Mouse (Mus musculus): ENCODE results near the gene Ubl3. TPM values are rescaled to one million over a fixed set of nuclear protein-coding genes. Genes with fewer than 3 reads are reported as not detected.

The Ubl3 gene
- polyA plus RNA-seq, 1 experiment from 2014 or later = 74.8 TPM

DNA sequence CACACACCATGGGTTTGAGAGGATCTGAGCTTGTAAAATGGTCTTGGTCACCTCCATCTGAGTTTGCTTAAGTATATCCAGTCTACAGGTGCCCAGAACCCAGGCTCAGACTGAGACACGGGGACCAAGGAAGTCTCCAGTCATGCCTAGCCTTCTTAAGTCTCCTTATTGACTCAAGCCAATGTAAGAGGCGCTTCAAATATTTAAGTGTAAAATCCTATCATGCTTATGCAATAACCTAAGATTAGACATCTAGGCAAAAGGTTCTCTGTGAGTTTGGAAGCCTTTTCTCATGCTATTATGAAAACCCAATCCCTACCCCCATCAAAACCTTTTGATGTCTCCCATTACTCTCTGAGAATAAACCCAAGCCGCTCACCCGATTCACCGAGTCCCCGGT is 5.9 kb upstream of the Ubl3 start:
- 0 out of 2 replicates have a peak, but pooled peaks cover 7% of the 10 kb centered on the region for H3K4me1 ChIP-seq
- 91% methylated on average over 6 of the region's 6 CpGs for WGBS

DNA sequence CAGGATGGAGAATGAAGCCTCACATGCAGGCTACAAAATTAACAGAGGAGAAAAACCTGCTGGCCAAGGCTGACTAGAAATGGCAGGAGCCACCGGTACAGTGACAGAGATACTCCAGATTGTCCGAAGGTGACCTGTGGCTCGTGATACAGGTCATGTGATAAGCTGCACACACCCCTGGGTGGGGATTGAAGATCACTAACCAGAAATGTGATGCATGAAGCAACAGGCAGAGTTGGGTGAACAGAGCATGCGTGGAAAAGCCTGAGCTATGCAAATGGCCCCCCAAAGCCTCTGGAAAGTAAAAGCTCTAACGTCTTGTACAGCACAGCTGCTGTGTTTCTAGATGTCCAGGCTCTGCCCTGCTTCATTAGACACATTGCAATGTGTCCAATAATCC is 3.9 kb upstream of the Ubl3 start:
- Histone ChIP-seq H3K27ac (no peak overlapping the region), H3K4me1 (0 out of 2 replicates have a peak, but pooled peaks cover 7% of the 10 kb centered on the region), H3K9ac (no peak overlapping the region), H3K4me2 (no peak overlapping the region), H3K36me3 (no peaks in the 10 kb centered on the region), H3K9me3 (no peaks in the 10 kb centered on the region), H3K27me3 (replicated peaks) (no peaks in the 10 kb centered on the region), H3K4me3 (replicated peaks) (no peak overlapping the region)
- ATAC-seq (ENCODE audit: insufficient read depth, low FRiP score, low read depth) = no peak
- 66% methylated on average over 5 of the region's 5 CpGs for WGBS

More for the DNA sequence above, 5.9 kb upstream of the Ubl3 start:
- Histone ChIP-seq H3K27me3 (replicated peaks) (no peaks in the 10 kb centered on the region), H3K4me2 (no peak overlapping the region), H3K36me3 (no peaks in the 10 kb centered on the region), H3K4me3 (replicated peaks) (no peak overlapping the region), H3K9me3 (no peaks in the 10 kb centered on the region), H3K9ac (no peak overlapping the region), H3K27ac (no peak overlapping the region)
- no peak for ATAC-seq (ENCODE audit: insufficient read depth, low FRiP score, low read depth)

DNA sequence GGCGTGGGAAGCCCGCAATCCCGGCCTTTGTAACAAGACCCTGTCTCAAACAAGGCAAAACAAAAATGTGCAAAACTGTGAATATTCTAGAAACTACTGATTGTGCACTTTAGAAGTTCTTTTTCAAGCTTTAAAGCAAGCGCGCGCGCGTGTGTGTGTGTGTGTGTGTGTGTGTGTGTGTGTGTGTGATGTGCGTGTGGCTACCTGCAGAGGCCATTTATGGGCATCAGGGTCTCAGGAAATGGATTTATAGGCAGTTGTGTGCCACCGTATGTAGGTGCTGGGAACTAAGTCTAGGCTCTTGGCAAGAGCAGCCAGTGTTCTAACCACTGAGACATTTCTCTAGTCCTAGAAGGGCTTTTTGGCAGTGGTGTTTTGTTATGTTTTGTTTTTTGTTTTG is 2.6 kb upstream of the Ubl3 start:
- H3K4me1 ChIP-seq = peaks cover 7% of the 10 kb centered on the region; the same call in 1 of the 2 replicates
- no peaks in the 10 kb centered on the region for H3K27me3 ChIP-seq (replicated peaks)
- 82% methylated on average over 10 of the region's 10 CpGs for WGBS
- H3K27ac ChIP-seq = no peak overlapping the region
- ATAC-seq (ENCODE audit: insufficient read depth, low FRiP score, low read depth) = no peak
- H3K36me3 ChIP-seq = no peaks in the 10 kb centered on the region
- H3K9ac ChIP-seq = no peak overlapping the region
- no peaks in the 10 kb centered on the region for H3K9me3 ChIP-seq
- no peak overlapping the region for H3K4me3 ChIP-seq (replicated peaks)
- H3K4me2 ChIP-seq = peak overlapping the region; percentile 46; the same call in 1 of the 2 replicates

DNA sequence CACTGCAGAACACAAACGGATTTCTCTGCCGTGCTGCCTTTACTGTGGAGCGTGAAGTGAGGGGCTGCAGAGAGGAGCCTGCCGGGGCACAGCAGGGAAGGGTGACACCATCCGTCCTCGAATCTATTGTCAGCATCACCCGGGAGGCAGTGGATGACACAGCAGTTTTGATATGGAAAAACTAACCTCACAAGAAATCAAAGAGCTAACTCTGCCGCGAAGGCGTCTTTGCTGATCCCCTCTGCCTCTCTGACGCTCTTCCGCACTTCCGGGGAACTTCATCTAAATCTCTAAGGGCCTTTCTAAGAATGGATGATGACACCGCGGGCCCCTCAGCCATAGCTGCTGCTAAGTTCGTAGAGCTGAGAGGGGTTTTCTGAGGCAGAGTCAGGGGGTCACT is 2.1 kb upstream of the Ubl3 start:
- Histone ChIP-seq H3K4me2 (peak overlapping the region; percentile 46), H3K27me3 (replicated peaks) (no peaks in the 10 kb centered on the region), H3K9ac (no peak overlapping the region), H3K27ac (no peak overlapping the region), H3K36me3 (no peaks in the 10 kb centered on the region), H3K9me3 (no peaks in the 10 kb centered on the region), H3K4me3 (replicated peaks) (no peak overlapping the region), H3K4me1 (peaks cover 7% of the 10 kb centered on the region; the same call in 1 of the 2 replicates)
- 11% methylated on average over 16 of the region's 16 CpGs for WGBS
- no peak for ATAC-seq (ENCODE audit: insufficient read depth, low FRiP score, low read depth)

DNA sequence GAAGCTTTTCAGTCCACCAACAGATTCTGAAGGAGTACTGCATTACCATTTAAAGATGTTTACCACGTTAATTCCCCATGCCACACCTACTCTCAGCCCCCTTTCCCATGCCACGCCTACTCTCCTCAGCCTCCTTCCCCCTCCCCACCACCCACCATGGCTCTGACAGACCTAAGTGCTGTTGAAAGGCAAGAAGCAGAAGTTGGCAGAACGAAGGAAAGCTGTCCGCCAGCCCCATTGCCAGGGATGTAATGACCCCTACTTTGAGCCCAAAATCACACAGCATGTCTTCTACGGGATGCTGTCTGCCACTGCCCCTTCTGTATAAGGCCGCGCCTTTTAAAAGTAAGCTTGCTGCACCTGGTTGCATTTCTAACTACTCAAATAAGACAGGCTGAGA is 1.7 kb upstream of the Ubl3 start:
- Histone ChIP-seq H3K4me3 (replicated peaks) (no peak overlapping the region), H3K27me3 (replicated peaks) (no peaks in the 10 kb centered on the region), H3K9me3 (no peaks in the 10 kb centered on the region), H3K9ac (no peak overlapping the region), H3K4me1 (peaks cover 12% of the 10 kb centered on the region; the same call in 1 of the 2 replicates), H3K4me2 (no peak overlapping the region), H3K27ac (no peak overlapping the region), H3K36me3 (no peaks in the 10 kb centered on the region)
- no peak for ATAC-seq (ENCODE audit: insufficient read depth, low FRiP score, low read depth)
- WGBS = 31% methylated on average over 7 of the region's 7 CpGs

DNA sequence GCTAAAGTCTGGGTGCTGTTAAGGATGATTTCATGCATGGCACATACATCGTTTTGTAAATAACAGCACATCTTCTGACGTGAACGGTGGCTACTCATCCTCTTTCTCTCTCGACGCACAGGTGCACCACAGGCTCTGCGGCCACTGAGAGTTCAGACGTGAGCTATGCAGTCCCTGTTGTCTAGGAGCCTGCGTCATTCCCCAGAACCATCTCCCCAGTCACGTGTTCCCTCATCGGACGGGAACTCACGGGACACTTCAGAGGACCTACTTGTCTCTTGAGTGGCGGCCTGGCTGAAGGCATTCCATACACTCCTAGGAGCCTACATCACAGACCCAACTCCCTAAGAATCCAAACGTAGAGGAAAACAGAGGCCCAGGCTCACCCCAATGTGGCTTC is 1.1 kb upstream of the Ubl3 start:
- no peak overlapping the region for H3K9ac ChIP-seq
- 55% methylated on average over 14 of the region's 14 CpGs for whole genome bisulfite sequencing
- no peak overlapping the region for H3K4me2 ChIP-seq
- ATAC-seq (ENCODE audit: insufficient read depth, low FRiP score, low read depth) = no peak
- no peak overlapping the region for H3K27ac ChIP-seq
- H3K4me3 ChIP-seq (replicated peaks) = no peak overlapping the region
- no peaks in the 10 kb centered on the region for H3K9me3 ChIP-seq
- H3K4me1 ChIP-seq = peaks cover 12% of the 10 kb centered on the region; the same call in 1 of the 2 replicates
- H3K27me3 ChIP-seq (replicated peaks) = no peaks in the 10 kb centered on the region
- no peaks in the 10 kb centered on the region for H3K36me3 ChIP-seq

DNA sequence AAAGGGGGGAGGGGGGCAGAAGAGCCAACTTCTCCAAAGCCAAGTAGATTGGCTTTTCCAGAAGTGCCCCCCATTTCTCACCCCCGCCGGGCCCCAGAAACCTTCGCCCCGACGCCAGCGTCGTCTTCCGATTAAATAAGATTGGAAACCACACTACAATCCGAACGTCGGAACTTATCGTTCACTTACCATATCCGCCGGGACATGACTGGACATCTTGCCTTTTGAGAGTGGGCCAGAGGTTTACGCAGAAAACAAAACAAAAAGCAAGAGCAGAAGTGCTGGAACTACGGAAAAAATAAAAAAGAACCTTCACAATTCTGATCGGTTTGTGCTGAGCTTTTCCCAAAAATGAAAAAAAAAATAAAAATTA is 839 bp downstream of the Ubl3 start:
- Histone ChIP-seq H3K9ac (peak overlapping the region; percentile 59), H3K36me3 (no peaks in the 10 kb centered on the region), H3K9me3 (no peaks in the 10 kb centered on the region), H3K4me2 (peak overlapping the region; percentile 70), H3K4me1 (peaks cover 22% of the 10 kb centered on the region), H3K27ac (peak overlapping the region; percentile 97), H3K4me3 (replicated peaks) (peak overlapping the region; percentile 70), H3K27me3 (replicated peaks) (no peaks in the 10 kb centered on the region)
- no peak for ATAC-seq (ENCODE audit: insufficient read depth, low FRiP score, low read depth)
- WGBS = under 1% methylated on average over 17 of the region's 17 CpGs

DNA sequence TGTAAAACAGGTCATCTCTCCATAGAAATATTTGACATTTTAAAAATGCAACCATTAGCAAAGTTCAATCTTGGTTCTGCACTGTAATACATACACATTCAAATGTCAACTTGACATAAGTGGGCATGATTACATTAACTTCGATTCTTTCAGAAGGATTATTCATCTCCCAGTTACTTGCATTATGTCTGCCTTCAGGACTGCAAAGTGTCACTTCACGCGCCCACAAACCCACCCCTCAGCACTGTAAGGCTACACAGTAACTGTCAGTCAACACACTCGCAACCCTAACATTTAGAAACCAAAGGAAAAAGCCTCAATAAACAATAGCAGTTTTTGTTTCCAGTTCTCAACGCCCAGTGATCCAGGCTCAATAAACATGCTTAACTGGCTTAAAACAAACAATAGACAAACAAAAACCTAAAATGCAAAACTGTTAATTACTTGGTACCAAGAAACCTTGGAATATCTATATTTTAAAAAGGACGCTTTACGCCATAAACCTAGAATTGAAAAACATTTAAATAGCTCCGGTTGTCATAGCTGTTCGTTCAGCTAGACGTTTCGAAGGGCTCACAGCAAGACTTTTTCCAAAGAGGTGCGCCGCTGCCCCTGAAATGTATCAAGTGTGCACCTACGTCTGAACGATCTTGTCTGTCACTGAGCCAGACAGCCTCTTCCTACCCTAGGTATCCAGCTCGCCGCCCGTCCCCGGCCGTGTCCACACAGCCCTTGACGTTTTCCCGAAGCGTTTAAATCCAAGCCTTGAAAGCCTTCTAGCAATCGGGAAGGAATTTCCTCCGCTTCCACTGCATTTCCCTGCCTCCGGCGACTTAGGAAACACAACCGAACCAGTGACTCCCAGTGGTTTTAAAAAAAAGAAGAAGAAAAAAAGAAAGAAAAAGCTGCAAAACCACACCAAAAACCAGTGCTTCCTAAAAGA is 1.5 kb downstream of the Ubl3 start:
- Histone ChIP-seq H3K9ac (peak overlapping the region; percentile 59), H3K27ac (peak overlapping the region; percentile 97), H3K4me1 (peaks cover 25% of the 10 kb centered on the region), H3K4me3 (replicated peaks) (peak overlapping the region; percentile 70), H3K27me3 (replicated peaks) (no peaks in the 10 kb centered on the region), H3K4me2 (peak overlapping the region; percentile 70), H3K9me3 (no peaks in the 10 kb centered on the region), H3K36me3 (no peaks in the 10 kb centered on the region)
- under 1% methylated on average over 28 of the region's 28 CpGs for WGBS
- no peak for ATAC-seq (ENCODE audit: insufficient read depth, low FRiP score, low read depth)

DNA sequence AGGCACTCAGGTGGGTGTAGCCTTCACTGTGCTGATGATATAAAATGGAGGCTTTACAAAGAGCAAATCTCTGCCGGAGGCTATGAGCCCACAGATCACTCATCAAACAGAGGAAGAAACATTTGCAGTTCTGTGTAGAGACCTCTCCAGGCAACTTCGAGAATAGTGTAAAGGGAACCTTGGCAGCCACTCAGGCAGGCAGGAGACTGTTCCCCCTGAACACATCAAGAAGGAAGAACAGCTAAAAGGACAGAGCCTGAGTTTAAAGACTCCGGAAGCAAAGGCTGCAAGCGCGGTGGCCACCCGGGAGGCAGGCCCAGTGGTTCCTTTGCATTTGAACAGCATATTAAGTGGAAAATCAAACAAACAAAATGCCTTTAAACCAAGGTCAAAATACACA is 2.2 kb downstream of the Ubl3 start:
- H3K9me3 ChIP-seq = no peaks in the 10 kb centered on the region
- no peaks in the 10 kb centered on the region for H3K36me3 ChIP-seq
- H3K4me2 ChIP-seq = peak overlapping the region; percentile 70
- peak overlapping the region; percentile 70 for H3K4me3 ChIP-seq (replicated peaks)
- WGBS = 4% methylated on average over 6 of the region's 6 CpGs
- H3K27me3 ChIP-seq (replicated peaks) = no peaks in the 10 kb centered on the region
- peaks cover 25% of the 10 kb centered on the region for H3K4me1 ChIP-seq
- no peak overlapping the region for H3K27ac ChIP-seq
- H3K9ac ChIP-seq = no peak overlapping the region
- no peak for ATAC-seq (ENCODE audit: insufficient read depth, low FRiP score, low read depth)

DNA sequence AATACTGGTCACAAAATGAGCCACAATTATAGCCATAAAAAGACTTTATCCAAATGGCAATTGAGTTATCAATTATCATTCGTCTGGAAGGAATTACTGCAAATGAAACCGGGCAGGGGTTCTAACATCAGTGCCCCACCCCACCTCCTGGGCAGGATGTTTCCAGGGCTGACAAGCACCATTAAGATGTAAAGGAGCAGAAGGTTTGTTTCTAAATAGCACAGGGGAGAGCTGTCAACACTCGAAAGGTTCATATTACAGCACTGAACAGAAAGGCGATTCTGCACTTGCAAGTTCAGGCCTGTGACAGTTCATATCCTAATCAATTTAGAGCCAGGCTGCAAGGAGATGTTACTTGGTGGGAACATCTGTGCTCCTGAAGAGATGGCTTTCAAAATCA is 3.3 kb downstream of the Ubl3 start:
- Histone ChIP-seq H3K27ac (no peak overlapping the region), H3K4me2 (peak overlapping the region; percentile 70; the same call in 1 of the 2 replicates), H3K9me3 (no peaks in the 10 kb centered on the region), H3K9ac (no peak overlapping the region), H3K27me3 (replicated peaks) (no peaks in the 10 kb centered on the region), H3K36me3 (no peaks in the 10 kb centered on the region), H3K4me3 (replicated peaks) (no peak overlapping the region), H3K4me1 (peaks cover 17% of the 10 kb centered on the region)
- ATAC-seq (ENCODE audit: insufficient read depth, low FRiP score, low read depth) = no peak
- 41% methylated on average over 4 of the region's 4 CpGs for WGBS

DNA sequence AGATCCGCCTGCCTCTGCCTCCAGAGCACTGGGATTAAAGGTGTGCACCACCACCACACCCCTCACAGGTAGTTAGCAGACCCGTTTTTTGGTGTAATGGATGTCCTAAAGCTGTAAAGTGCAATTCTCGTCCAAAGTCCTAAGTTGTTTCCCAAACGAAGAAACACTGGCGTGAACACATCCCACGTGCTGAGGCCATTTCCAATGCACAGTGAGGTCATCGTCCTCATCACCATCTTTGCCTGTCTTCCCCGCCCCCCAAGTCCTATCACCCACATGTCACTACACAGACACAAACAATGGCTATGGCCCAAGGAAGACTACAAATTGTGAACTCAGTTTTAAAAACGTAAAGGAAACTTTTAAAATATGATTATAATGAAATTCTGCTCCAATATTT is 4.0 kb downstream of the Ubl3 start:
- no peak overlapping the region for H3K9ac ChIP-seq

DNA sequence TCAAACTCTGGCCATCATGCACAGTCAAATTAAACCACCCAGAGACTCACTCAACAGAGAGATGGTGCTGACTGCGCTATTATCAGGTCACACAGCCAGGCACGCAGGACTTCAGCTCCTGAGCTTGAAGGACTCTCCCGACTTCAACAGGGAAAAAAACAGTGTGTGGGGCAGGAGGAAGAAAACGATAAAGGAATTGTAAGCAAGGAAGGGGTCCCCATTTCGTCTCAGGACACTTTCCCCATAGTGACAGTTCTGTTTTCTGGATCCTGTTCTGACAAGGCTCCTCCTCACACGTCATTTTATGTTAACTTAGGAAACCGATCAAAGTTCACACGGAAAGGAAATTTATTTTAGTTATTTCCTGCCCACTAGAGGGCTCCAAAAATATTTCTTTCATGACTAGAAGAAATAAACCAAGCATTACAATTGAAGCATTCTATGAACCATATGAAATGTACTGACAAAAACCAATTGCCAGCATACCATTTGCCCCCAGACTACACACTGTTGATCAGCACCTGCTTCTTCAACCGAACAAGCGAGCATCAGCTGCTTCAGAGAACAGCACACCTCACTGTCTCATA is 4.6 kb downstream of the Ubl3 start:
- no peaks in the 10 kb centered on the region for H3K9me3 ChIP-seq
- no peak overlapping the region for H3K4me3 ChIP-seq (replicated peaks)
- no peaks in the 10 kb centered on the region for H3K36me3 ChIP-seq
- no peak overlapping the region for H3K27ac ChIP-seq
- no peaks in the 10 kb centered on the region for H3K27me3 ChIP-seq (replicated peaks)
- H3K4me1 ChIP-seq = peaks cover 17% of the 10 kb centered on the region
- no peak for ATAC-seq (ENCODE audit: insufficient read depth, low FRiP score, low read depth)
- WGBS = 25% methylated on average over 10 of the region's 10 CpGs
- no peak overlapping the region; the same call in 1 of the 2 replicates for H3K4me2 ChIP-seq
- no peak overlapping the region for H3K9ac ChIP-seq

More for the DNA sequence above, 4.0 kb downstream of the Ubl3 start:
- no peaks in the 10 kb centered on the region for H3K9me3 ChIP-seq
- H3K27me3 ChIP-seq (replicated peaks) = no peaks in the 10 kb centered on the region
- H3K27ac ChIP-seq = no peak overlapping the region
- H3K36me3 ChIP-seq = no peaks in the 10 kb centered on the region
- no peak overlapping the region for H3K4me3 ChIP-seq (replicated peaks)
- no peak for ATAC-seq (ENCODE audit: insufficient read depth, low FRiP score, low read depth)
- H3K4me1 ChIP-seq = peaks cover 17% of the 10 kb centered on the region
- whole genome bisulfite sequencing = 67% methylated on average over 9 of the region's 9 CpGs
- H3K4me2 ChIP-seq = no peak overlapping the region; the same call in 1 of the 2 replicates
